Mouse (Mus musculus) erythroblast, adult 5-6 weeks (primary cell): Measurements from ENCODE around the gene Pdia4. TPM values are rescaled to one million over a fixed set of nuclear protein-coding genes. Genes with fewer than 3 reads are reported as not detected.
"Not testable (repeated sequence)": the region's sequence is repeated elsewhere in the genome, so short reads cannot be mapped to it uniquely, and the experiment has no call there.

Experiments used
- ATAC-seq: replicated peaks from 2 replicates; pipeline ENCODE4 v1.8.0; 2016; ENCODE audit warnings: moderate number of reproducible peaks, mild to moderate bottlenecking, moderate TSS enrichment, inconsistent platforms; ENCODE audit not compliant: poor library complexity, low FRiP score, severe bottlenecking
- total RNA-seq, 2 experiments: library from RNA; stranded (forward) in 1 of 2; stranded (reverse) in 1 of 2; fragments of 150-400 nt in 1 of 2; fragments of 200-764, 138-1000 nt in 1 of 2; gene quantifications; 2 replicates each; pipeline versions ENCODE4 v1.2.3 to v1.2.4; 2015 to 2017; ENCODE audit warnings: low replicate concordance in 2 of 2

The Pdia4 gene
- total RNA-seq, 2 experiments from 2014 or later = 18.4 to 45.1 TPM

- not testable (repeated sequence) for ATAC-seq
These were observed 43.4 kb downstream of the Pdia4 start for GRCm38 (mm10) chr6:47769861-47770260.

- not testable (repeated sequence) for ATAC-seq
These were observed 44.7 kb downstream of the Pdia4 start for GRCm38 (mm10) chr6:47768520-47768919.

GRCm38 (mm10) chr6:47767355-47767754 is 45.9 kb downstream of the Pdia4 start:
- ATAC-seq = peak; percentile 85

- not testable (repeated sequence) for ATAC-seq
These were observed 50.5 kb downstream of the Pdia4 start for GRCm38 (mm10) chr6:47762686-47763085.

- not testable (repeated sequence) for ATAC-seq
These were observed 53.8 kb downstream of the Pdia4 start for GRCm38 (mm10) chr6:47759406-47759805.

- ATAC-seq = not testable (repeated sequence)
These were observed 55.4 kb downstream of the Pdia4 start for GRCm38 (mm10) chr6:47757849-47758248.

GRCm38 (mm10) chr6:47757429-47757828 is 55.8 kb downstream of the Pdia4 start:
- ATAC-seq = peak; percentile 88

- not testable (repeated sequence) for ATAC-seq
These were observed 60.1 kb downstream of the Pdia4 start for GRCm38 (mm10) chr6:47753144-47753543.

GRCm38 (mm10) chr6:47748306-47748705 is 64.9 kb downstream of the Pdia4 start:
- ATAC-seq = not testable (repeated sequence)

GRCm38 (mm10) chr6:47747886-47748285 is 65.3 kb downstream of the Pdia4 start:
- ATAC-seq = not testable (repeated sequence)

Other genes starting within 250 kb of the Pdia4 start
- 107 and 136 TPM in 2 replicates for gene Ezh2, start 218.1 kb downstream of the Pdia4 start, total RNA-seq (2015; ENCODE audit: low replicate concordance)
- gene Ezh2, start 218.1 kb downstream of the Pdia4 start, total RNA-seq (2017; ENCODE audit: low replicate concordance) = 119 and 162 TPM in 2 replicates
- not detected in 2 replicates for gene Zfp786, start 17.4 kb upstream of the Pdia4 start, total RNA-seq (2015; ENCODE audit: low replicate concordance)
- gene Zfp786, start 17.4 kb upstream of the Pdia4 start, total RNA-seq (2017; ENCODE audit: low replicate concordance) = 0.28 TPM in 1 of 2 replicates, not detected in the other
- gene Zfp398, start 22.2 kb upstream of the Pdia4 start, total RNA-seq (2015; ENCODE audit: low replicate concordance) = 1.3 and 8.5 TPM in 2 replicates
- 3.5 and 4.3 TPM in 2 replicates for gene Zfp398, start 22.2 kb upstream of the Pdia4 start, total RNA-seq (2017; ENCODE audit: low replicate concordance)
- 0.38 and 0.63 TPM in 2 replicates for gene Zfp282, start 63.8 kb upstream of the Pdia4 start, total RNA-seq (2015; ENCODE audit: low replicate concordance)
- gene Zfp282, start 63.8 kb upstream of the Pdia4 start, total RNA-seq (2017; ENCODE audit: low replicate concordance) = 1.2 and 1.3 TPM in 2 replicates
- 2.3 and 5.2 TPM in 2 replicates for gene Zfp212, start 107.0 kb upstream of the Pdia4 start, total RNA-seq (2015; ENCODE audit: low replicate concordance)
- 3.4 and 3.6 TPM in 2 replicates for gene Zfp212, start 107.0 kb upstream of the Pdia4 start, total RNA-seq (2017; ENCODE audit: low replicate concordance)
- 0.19 and 1.0 TPM in 2 replicates for gene Zfp956, start 140.0 kb upstream of the Pdia4 start, total RNA-seq (2015; ENCODE audit: low replicate concordance)
- gene Zfp956, start 140.0 kb upstream of the Pdia4 start, total RNA-seq (2017; ENCODE audit: low replicate concordance) = 0.98 and 1.8 TPM in 2 replicates
- gene Zfp777, start 235.5 kb upstream of the Pdia4 start, total RNA-seq (2015; ENCODE audit: low replicate concordance) = 1.5 and 1.7 TPM in 2 replicates
- 1.5 and 5.0 TPM in 2 replicates for gene Zfp777, start 235.5 kb upstream of the Pdia4 start, total RNA-seq (2017; ENCODE audit: low replicate concordance)